Mouse (Mus musculus) right cerebral cortex, postnatal 14 days (tissue): ENCODE data around the gene Kif16b.

ENCODE experiments used
- DNase-seq: peaks from one replicate; pipeline ENCODE4 v3.0.0; 2022

Gene Kif16b

DNA sequence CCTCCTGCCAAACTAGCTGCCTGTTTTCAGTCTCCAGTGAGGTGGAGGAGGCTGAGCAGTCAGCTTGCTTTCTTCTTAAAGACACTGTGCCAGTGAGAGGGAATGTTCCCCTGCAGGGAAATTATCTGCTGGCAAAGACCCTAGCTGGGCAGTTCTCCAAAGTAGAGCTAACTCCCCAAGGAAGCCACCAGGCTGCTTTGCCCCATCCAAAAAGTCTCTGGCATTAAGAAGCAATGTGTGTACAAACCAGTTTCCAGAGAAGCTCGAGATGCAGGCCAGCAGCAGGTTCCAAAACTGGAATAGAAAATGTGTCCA, 169.6 kb downstream of the Kif16b start:
- DNase-seq, result peak; percentile 75

DNA sequence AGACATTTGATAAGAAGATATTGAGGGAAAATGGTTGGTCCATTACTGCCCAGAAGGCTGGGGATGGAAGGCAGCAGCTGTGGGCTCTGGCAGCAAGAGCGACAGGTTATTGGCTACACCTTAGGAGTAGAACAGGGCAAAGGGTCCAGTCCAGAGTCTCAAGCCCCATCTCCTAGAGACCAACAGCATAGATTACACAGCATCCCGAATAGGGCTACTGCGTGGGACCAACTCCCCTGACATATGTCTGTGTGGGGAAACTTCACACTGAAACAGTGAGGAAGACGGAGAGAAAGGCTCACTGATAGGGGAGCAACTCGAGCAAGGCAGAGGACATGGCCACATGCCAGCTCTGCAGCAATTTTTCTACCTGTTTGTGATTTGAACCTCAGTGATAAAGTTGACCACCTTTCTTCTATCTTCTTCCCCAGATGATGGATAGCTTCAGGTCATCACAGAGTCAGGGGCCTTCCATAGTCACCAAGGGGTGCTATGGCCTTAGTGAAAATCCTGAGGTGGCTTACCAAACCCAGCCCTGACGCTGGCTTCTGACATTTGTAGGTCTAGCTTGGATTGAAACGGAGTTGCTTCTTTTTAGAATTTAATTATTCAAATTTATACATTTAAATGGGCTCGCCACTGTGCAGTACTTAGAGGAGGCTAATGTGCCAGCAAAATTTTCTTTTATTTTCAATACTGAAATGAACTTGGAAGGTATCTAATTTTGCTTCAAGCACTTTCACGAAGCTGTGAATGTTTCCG, 170.1 kb downstream of the Kif16b start:
- DNase-seq, result peak; percentile 16

GRCm38 (mm10) chr2:142724215-142725001, 176.9 kb downstream of the Kif16b start:
- no peak for DNase-seq

GRCm38 (mm10) chr2:142720174-142720573, 181.2 kb downstream of the Kif16b start:
- no peak for DNase-seq

- no peak for DNase-seq
These were observed 182.3 kb downstream of the Kif16b start for GRCm38 (mm10) chr2:142718998-142719397.

DNA sequence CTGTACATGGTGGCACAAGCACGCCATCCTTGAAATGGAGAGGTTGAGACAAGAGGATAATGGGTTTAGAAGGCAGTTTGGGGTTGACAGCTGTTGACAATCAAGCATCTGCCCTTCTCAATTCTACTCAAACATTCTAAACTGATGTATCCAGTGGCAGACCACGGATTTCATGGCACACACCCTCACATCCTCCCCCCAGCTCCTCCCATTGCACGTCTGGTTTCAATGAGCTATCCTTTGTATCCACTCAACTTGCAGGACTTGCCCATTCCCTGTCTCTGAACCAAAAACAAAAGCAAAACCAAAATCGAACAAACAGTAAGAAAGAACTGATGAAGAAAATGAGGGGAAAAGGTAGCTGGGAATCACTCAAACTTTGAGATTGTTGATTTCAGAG, 183.7 kb downstream of the Kif16b start:
- DNase-seq, result no peak

GRCm38 (mm10) chr2:142715912-142716260, 185.4 kb downstream of the Kif16b start:
- no peak for DNase-seq

DNA sequence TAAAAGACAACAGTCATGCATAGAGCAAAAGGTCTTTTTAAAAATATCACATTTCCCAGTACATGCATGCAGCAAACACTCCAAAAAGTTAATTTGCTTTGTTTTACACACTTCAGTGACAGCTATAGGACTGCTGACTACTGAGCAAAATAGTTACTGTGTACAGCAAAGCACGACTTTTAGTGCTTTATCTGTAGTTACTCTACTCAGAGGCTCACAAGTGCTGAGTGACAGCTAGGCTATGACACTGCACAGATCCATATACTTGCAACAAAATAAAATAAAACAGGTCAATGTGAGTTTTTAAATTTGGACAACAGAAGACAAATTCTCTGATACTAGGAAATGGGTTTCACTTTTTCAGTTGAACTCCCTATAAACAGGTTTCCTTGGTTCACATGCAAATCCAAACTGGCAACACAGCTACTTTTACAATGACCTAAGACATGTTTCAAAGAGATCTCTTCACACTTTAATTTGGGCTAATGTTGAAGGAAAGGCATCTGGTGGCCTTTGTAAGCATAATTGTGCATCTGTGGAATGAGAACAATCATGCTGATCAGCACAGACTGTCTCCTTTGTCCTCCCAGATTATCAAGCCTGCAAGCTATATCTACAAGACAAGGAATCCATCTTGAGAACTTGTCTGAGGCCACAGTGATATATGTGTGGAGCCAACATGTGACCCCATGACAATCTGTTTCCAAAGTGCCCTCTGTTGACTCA, 186.0 kb downstream of the Kif16b start:
- DNase-seq, result no peak

- no peak for DNase-seq
These were observed 188.6 kb downstream of the Kif16b start for GRCm38 (mm10) chr2:142712727-142713126.

DNA sequence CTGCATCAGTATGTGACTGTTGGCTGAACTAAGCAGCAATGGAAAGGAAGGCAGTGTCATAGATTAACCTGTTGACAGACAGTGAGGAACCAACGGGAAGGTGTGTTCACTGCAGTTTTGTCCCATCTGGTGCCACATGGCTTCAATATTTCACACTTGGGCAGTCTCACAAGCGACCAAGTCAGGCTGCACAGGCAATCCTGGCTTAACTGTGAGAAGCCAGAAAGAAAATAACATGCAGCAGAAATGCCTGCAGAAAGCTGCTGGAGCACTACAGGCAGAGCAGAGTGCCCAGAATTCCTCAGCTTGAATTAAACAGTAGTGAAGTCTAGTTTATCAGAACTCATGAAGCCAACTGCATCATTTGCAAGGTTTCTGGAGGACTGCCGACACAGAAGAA, 192.0 kb downstream of the Kif16b start:
- no peak for DNase-seq

DNA sequence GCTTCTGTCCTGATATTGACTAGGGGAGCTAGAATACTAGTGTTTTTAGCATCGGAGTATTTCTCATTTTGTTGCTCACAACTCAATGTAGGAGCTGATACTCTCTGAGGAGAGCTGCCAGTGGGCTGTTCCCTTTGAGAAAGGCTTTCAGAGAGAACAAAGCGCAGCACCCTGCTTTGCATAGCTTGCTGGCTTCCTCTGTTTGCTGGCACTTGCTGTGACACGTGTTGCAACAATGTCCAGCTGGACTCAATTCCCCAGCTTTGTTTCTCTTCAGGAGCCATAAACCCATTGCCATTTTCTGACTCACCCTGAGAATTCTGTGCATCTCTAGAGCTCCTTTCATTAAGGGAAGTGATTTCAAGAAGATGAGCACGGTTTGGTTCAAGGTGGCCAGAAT, 200.6 kb downstream of the Kif16b start:
- peak; percentile 11 for DNase-seq

DNA sequence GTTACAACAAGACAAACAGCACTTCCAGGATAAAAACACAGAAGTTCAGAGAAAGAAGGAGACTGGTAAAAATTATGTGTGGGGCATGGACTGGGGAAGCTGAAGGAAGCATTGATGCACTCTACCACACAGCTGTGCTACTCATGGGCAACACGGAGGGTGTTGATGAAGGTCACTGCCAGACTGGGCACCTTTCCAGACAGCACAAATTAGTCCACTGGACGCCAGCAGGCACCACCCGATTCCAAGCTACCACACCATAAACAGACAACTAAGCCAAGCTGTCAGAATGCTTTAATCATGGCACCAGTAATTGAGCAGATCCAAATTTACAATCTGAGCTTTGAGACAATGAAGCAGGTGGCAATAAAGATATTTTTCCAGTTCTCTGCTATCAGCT, 202.7 kb downstream of the Kif16b start:
- DNase-seq, result peak; percentile 24

DNA sequence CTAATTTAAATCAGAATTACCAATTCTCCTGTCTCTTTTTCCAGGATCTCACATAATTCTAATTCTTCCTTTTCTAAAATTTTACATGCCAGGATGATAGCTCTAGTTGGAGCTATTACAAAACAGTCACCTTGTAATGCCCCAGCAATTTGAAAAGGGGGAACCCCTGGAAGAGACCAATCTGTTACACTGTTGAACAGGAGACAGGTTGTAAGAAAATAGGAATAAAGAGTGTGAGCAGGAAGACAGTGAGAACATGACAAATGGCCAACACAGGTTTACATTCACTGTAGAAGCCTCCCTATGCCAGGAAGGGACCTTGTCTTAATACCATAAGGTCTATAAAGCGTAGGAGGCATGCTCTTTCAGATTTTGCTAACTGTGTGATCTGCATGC, 206.4 kb downstream of the Kif16b start:
- no peak for DNase-seq

- DNase-seq, result no peak
These were observed 207.1 kb downstream of the Kif16b start for GRCm38 (mm10) chr2:142694019-142694935.

DNA sequence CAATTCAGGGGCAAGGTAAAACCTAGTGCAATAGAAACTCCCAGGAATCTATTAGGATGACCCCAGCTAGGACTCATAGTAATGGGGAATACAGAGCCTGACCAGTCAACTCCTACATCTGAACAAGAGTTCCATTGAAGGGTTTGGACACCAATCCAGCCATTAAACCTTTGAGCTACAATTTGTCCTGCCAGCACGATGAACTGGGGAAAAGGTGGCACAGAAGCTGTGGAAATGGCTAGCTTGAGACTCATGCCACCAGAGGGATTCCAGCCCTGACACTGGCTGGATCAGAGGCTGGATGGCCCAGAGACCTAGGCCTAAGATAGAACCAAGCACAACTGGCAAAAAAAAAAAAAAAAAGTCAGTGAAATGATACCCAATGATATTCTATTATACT, 207.9 kb downstream of the Kif16b start:
- DNase-seq, result no peak

DNA sequence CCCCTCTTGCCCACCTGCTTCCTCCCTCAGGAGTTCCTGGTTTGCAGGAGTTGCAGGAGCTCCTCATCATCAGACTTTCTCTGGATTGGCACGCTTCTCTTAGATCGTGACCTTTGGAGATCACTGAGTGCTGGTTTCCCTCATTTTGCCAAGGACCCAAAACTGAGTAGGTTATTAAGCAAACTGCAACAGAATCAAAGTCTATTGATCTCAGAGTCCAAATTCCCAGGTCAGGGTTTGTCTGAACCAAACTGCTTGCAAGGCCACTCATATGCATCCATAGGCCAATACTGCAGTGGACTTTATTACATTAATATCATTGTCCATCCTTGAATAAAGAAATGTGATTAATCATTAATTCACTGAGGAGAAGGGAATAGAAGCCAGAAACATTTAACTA, 211.8 kb downstream of the Kif16b start:
- no peak for DNase-seq

DNA sequence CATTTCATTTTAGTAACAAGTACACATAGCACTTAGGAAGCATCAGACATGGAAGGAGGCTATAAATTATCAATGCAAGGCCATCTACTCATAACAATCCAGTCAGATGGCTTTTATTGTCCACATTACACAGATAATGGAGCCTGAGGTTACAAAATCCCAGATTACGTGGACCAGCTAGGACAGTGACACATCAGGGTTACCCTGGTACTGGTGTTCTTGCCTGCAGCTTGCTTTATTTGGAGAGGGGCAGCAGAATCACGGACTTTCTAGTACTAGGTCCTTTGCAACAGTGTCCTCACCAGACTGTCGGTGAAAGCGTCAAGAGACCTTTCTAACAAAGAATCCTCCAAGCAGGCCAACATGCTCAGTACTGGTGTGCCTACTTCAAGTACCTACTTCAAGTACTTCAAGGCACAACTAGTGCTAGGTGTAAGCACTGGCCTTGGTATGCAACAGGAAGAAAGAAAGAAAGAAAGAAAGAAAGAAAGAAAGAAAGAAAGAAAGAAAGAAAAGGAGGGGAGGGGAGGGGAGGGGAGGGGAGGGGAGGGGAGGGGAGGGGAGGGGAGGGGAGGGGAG, 213.3 kb downstream of the Kif16b start:
- no peak for DNase-seq

GRCm38 (mm10) chr2:142682965-142683709, 218.2 kb downstream of the Kif16b start:
- no peak for DNase-seq

- no peak for DNase-seq
These were observed 232.9 kb downstream of the Kif16b start for GRCm38 (mm10) chr2:142668426-142668825.

- no peak for DNase-seq
These were observed 249.7 kb downstream of the Kif16b start for GRCm38 (mm10) chr2:142651591-142651990.

GRCm38 (mm10) chr2:142648023-142648453, 253.3 kb downstream of the Kif16b start:
- DNase-seq, result peak; percentile 29

DNA sequence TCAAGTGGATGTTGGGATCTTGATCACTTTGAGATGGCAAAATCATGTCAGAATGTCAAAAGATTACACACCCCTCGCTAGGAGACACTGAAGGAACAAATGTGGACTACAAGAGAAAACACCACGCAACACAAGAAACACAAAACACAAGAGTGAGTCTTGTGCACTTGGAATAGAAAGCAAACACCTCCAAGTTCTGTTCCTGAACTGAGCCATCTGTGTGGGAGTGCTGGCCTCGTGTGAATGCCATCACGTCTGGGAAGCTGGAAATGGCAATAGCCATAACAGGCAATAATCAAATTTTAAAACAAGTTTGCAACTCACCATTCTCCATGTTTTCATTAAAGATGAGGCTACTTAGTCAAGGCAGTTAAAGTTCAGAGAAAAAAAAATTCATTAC, 254.5 kb downstream of the Kif16b start:
- no peak for DNase-seq
